Mouse (Mus musculus) brain, embryonic 18.5 days (tissue): ENCODE results near the gene Tsr1.
A peak's percentile ranks its signal among the peaks of the same experiment; 100 is the strongest.

Source experiments
- DNase-seq: peaks from one replicate; pipeline ENCODE4 v3.0.0-alpha.2; 2012; ENCODE audit warnings: low read depth, low spot score

Gene Tsr1

GRCm38 (mm10) chr11:74897678-74898516 is at the start of gene Tsr1:
TSS of gene Tsr1 (plus strand) at chr11:74898071.
- DNase-seq: peak; percentile 80

- DNase-seq: no peak
Measured at GRCm38 (mm10) chr11:74850998-74851661, 46.7 kb upstream of the Tsr1 start.

DNA sequence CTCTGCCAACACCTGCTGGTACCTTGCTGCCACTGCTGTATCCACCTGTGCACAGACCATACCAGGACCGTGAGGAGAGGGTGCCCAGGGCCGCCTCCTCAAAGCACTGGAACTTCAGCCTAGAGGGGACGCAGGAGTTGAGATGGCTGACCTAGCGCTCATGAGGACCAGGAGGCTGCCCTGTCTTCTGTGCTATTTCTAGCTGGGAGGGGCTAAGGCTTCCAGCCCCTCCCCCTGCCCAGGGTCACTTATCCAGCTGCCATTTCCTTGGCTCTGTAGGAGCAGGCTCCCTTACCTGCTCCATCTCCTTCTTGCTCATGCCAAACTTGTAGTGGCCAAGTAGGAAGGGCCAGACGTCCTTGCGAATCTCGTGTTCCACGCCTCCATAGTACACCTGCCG is 40.1 kb upstream of the Tsr1 start:
- no peak for DNase-seq

DNA sequence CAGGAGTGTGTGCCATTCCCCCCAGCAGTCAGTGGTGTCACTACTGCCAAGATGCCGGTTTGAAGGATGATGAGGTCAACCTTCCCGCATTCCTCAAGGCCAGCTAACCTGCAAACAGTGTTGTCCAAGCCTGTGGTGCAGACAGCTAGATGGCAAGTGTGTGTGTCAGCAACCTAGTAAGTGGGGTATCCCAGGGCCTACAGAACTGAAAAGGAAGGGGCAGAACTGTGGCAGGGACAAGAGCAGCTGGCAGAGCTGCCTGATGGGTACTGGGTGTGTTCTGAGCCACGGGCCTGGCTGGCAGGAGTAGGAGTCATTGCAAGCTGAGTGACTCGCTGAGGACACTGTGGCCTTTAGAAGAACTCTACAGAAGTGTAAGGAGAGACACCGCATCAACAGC is 35.7 kb upstream of the Tsr1 start:
- no peak for DNase-seq

DNA sequence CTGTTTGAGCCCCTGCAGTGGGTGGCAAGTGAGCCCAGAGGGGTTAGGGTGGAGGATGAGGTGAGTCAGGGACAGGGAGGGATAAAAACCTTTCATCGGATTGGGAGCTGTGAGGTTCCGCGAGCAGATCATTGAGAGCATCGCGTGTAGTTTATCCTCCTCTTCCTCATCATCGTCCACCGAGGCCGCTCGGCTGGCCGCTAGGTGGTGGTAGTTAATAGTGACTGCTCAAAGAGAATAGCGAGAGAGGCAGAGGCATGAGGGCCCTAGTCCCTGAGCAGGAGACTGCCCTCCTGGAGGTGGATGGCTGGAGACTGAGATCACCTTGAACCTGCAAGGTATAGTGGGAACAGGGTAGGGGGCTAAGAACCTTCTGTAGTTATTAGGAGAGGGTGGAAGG is 34.4 kb upstream of the Tsr1 start:
- no peak for DNase-seq

DNA sequence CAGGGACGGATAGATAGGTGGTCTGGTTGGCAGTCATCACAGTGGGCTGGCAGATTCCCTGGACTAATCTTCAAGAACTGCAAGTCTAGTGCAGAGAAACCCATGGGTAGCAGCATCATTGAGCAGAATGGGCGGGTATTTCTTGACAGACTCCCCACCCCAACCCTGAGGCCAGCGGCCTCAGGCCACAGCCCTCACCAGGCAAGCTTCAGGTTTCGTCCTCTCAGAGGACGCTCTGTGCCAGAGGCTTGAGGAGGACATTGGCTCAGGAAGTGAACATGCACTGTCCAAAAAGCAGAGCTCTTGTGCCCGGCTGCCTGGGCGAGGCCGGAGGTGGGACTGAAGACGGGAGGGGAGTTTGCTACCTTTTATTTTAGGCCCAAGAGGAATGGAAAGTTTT is 33.5 kb upstream of the Tsr1 start:
- no peak for DNase-seq

DNA sequence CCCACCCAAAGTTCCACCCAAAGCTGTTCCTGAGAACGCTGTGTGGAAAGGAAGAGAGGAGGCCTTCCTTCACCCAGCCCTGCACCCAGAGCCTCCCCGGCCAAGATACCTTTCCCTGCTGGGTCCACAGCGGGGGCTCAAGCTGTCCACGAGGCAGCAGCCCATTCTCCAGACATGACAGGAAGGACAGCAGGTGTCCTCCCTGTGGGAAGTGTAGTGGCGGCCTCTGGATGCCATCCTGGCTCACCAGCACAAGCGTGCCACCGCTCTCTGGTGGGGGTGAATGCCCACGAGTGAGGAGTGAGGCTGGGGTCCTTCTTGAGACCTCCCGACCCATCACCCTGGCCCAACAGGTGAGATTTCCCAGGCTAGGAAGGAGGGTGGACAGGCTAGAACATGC is 32.6 kb upstream of the Tsr1 start:
- no peak for DNase-seq

DNA sequence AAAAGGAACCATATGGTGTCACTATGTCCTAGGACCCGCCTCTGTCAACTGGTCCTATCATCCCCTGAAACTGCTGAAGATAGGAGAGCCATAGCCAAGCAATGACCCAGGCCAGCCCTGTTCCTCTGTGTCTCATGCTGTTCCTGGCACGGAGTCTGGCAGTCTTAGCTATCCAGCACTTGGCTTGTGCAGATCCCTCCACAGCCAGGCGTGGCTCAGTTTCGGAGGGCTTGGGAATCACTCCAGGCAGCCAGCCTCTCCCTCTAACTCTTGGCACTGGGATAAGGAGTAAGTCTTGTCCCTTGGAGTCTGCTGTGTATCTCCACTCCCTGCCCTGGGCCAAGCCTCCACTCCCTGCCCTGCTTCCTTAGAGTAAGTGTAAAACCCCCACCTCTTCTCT is 31.2 kb upstream of the Tsr1 start:
- DNase-seq: no peak

- DNase-seq: no peak
Measured at GRCm38 (mm10) chr11:74867181-74867580, 30.7 kb upstream of the Tsr1 start.

DNA sequence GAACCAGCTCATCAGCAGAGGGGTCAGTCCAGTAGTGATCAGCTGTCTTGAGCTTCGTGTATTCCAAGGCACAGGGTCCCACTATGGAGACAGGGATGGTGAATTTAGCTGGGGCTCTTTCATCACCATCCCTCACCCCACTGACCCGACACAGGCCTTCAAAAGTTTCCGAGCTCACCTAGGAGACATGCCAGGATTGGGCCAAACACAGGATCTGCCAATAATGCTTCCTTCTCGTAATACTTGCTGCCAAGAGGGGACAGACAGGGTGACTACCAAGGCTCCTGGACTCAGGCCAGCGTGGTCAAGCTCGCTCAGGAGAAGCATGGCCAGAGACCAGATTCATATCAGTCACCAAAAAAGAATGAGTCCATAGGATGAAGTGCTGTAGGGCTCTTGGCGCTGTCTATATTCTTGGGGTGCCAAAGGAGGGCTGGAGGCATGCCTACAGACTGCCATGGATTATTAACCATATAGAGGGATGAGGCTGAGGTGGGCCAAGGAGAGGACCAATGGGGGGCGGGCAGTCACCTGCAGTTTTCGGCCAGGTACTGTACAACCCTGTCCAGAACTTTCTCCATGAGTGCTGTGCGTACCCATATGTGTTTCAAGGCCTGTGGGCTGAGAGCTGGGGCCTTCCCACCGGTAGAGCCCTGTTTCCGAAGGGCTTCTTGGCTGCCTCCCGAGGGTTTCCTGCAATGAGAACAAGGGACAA is 29.7 kb upstream of the Tsr1 start:
- no peak for DNase-seq

GRCm38 (mm10) chr11:74869603-74870002 is 28.3 kb upstream of the Tsr1 start:
- no peak for DNase-seq

DNA sequence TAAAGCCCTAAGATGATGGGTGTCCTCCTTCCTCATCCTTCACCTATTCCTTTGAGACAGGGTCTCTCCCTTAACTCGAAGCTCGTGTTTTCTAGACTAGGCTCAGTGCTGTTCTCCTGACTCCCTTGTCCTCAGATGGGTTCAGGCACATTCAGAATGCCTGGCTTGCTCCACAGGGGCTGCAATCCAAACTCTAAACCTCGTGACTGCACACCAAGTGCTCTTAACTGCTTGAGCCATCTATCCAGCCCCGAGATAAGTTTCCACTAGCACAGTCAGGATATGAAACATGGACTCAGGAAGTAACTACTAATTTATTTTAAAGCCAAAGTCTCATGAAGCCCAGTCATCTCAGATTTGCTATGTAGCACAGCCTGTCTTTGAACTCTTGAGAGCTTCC is 27.3 kb upstream of the Tsr1 start:
- no peak for DNase-seq

DNA sequence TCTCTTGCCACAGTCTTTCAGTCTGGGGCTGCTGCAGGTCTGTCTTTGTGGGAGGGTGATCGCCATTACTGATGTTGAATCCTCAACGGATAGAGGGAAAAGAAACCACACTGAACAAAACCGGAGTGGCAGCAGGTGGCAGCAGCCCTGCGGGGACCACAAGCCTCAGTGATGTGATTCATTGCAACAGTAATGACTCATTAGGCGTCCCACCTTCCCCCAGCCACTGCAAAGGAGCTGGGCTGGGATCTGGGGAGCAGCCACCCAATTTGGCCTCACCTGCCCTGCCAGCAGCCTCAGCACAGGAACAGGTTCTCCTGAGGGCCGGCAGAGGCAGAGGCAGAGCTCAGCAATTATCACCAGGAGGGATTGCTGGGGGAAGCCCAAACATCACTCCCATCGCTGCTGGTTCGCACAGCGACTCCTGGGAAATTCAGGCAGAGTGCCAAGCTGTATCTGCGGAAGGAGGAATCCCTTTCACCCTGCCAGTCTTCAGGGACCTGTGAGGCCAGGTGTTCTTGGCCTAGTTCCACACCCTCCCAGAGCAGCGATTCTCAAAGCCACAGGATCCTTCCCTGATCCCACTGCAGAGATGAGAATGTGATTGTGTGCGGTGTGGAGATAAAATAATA is 26.8 kb upstream of the Tsr1 start:
- no peak for DNase-seq

GRCm38 (mm10) chr11:74874630-74875029 is 23.2 kb upstream of the Tsr1 start:
- DNase-seq: no peak

GRCm38 (mm10) chr11:74876801-74877200 is 21.1 kb upstream of the Tsr1 start:
- no peak for DNase-seq

DNA sequence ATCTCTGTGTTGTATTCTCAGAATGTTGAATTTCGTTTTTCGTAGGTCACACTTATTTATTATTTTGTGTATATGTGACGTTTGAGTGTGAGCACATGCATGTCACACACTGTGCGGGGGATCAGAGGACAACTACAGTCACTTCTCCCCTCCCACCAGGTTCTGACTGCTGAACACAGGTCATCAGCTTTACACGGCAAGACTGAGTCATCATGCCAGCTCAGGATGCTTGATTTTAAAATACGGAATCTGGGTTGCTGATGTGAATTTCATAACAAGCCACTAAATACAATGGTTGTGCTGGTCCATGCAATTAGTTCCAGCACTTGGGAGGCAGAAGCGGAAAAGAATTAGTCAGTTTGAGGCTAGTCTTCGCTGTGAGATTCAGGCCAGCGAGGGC is 16.9 kb upstream of the Tsr1 start:
- DNase-seq: no peak

DNA sequence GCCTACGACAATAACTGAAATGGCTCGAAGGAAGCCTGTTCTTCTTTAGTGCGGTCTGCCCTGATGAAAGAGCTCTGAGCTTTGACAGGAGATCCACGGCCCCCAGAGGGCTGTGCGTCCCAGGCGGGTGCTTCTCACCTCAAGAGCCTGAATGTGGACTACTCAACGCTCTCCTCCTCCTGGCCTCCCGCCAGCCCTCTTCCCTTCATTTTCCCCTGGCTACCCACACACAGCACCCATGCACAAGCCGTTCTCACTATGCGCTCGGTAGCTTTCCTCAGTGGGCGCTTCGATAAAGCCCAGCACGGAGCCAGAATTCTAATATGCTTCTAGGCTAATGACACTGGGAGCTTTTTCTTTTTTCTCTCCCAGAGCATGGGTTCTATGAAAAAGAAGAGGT is 15.9 kb upstream of the Tsr1 start:
- no peak for DNase-seq

- no peak for DNase-seq
Measured at GRCm38 (mm10) chr11:74883098-74883497, 14.8 kb upstream of the Tsr1 start.

GRCm38 (mm10) chr11:74894619-74895018 is 3.3 kb upstream of the Tsr1 start:
- DNase-seq: no peak

GRCm38 (mm10) chr11:74895980-74896900 is 1.6 kb upstream of the Tsr1 start:
- no peak for DNase-seq
